Mouse (Mus musculus) urinary bladder, postnatal 36 days (tissue): ENCODE data around the gene 4931414P19Rik.
A peak's percentile ranks its signal among the peaks of the same experiment; 100 is the strongest.
"Not testable (repeated sequence)": the region's sequence is repeated elsewhere in the genome, so short reads cannot be mapped to it uniquely, and the experiment has no call there.

Source experiments
- DNase-seq, 2 experiments: peaks; one replicate each; pipeline ENCODE4 v3.0.0; 2022; ENCODE audit warnings: low spot score in 2 of 2, mixed read lengths in 1 of 2

4931414P19Rik gene

DNA sequence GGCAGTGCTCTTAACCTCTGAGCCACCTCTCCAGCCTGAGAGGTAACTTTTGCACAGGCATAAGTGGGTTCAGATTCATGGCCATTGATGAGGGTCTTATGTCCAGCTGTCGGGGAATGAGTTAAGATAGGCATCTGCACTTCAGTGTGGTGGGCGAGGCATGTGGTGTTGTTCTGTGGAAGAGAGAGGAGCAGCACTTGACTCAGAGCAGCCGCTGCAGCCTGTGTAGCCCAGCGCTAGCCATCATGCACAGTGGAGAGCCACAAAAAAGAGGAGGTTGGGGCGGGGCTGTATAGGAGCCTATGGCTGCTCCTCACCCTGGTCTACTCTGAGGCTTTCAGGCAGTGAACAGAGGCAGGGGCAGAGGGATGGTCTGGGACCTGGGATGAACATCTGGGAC, 22.3 kb upstream of the 4931414P19Rik start:
- DNase-seq = no peak

DNA sequence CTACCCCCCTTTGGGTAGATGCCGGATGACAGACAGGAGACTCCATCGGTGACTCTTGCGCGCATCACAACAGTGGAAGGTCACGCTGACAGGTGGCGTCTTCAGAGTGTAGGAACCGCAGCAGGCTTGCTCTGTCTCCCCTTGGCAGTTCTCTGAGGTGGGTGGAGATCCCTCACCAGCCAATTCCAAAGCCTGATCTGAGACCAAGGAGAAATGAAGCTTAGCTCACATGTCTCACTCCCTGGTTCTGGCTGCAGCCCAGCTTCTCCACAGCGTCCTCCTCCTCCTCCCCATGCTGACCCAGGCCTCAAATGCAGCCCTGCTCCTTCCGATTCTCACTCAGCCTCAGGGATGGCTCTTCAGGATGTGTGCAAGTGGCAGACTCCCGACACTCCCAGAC, 19.2 kb upstream of the 4931414P19Rik start:
- DNase-seq = no peak

DNA sequence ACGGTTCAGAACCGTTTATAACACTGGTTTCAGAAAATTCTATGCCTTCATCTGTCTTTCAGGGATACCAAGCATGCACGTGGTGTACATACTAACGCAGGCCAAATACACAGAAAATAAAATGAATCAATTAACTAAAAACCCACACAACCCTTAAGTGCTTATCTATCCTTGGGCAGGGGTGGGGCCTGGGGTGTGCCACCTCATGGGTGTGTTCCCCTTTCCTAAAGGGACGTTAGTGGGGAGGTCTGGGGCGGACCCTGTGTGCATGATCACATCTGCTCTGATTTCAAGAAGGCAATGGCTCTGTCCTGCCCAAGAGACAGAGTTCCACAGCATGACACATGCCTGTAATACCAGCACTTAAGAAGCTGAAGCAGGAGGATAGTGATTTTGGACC, 17.5 kb upstream of the 4931414P19Rik start:
- no peak for DNase-seq

DNA sequence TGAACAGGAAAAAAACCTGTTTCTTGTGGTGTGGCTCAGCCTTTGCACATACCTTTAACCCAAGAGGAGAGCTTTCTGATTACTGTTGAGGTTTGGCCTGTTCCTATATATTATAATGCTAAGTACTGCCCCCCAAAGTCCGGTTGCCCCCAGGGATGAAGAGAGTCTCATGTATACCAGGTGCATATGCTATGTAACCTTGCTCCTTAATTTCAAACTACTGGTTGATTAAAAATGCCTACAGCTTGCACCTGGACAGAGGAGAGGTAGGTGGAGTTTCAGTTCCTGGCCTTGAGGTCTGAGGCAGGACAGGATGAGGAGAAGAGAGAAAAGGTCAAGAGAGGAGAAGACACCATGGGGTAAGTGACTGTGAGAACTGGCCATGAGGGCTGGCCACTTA, 15.3 kb upstream of the 4931414P19Rik start, which contains the start of gene Psmb11:
TSS of gene Psmb11 (plus strand) at position 301 of the 400 bp plus-strand sequence.
- DNase-seq = no peak

DNA sequence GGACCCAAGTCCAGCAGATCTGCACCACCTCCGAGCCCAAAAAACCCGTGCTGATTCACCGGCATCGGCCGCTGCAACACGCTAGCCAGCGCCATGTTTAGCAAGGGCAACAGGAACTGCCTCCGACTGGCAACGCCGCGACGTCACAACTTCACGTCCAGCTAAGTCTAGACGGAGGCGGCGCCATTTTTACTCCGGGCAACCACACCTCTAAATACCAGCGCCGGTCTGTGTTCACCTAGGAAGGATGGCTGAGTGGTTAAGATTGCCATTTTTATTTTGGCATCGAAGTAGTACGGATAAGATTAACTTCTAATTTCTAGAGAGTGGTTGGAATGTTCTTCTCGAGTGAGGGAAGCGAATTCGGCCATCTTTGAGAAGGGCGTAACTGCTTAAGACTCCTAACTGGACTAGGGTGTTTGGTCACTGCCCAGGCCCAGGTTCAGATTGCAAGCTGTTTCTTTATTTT, 12.1 kb upstream of the 4931414P19Rik start, which contains the start of gene Psmb5:
TSS of gene Psmb5 (minus strand) at position 126 of the 469 bp plus-strand sequence.
- peak; percentile 85 to 86 for DNase-seq

DNA sequence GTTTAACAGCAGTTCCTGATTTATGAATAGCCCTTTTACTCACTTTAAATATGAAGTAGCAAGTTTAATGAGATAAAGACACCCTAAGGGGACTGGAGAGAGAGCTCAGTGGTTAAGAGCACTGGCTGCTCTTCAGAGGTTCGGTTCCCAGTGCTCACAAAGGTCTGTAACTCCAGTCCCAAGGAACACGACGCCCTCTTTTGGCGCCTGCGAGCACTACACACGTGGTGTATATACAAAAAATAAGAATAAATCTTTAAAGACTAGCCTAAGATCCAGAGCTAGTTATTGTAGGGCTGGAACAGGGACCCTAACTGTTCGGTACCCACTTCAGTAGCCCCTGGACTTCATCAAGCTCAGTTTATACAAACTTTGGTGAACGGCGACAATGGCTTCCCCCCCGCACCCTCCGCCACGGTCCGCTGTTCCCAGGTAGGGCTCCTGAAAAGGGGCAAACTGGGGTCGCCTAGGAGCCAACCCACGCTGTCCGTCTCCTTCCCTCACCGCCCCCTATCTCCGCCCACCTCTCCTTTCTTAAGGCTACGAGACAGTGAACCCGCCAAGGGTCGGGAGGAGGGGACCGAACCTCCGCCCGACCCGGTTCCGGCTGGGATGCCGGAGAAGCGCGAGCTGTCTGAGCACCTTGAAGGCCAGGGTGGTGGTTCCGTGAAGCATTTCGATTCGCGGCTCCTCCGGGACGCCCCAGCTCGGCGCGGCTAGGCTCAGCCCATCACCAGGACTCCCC, 11.5 kb upstream of the 4931414P19Rik start:
- DNase-seq = no peak

DNA sequence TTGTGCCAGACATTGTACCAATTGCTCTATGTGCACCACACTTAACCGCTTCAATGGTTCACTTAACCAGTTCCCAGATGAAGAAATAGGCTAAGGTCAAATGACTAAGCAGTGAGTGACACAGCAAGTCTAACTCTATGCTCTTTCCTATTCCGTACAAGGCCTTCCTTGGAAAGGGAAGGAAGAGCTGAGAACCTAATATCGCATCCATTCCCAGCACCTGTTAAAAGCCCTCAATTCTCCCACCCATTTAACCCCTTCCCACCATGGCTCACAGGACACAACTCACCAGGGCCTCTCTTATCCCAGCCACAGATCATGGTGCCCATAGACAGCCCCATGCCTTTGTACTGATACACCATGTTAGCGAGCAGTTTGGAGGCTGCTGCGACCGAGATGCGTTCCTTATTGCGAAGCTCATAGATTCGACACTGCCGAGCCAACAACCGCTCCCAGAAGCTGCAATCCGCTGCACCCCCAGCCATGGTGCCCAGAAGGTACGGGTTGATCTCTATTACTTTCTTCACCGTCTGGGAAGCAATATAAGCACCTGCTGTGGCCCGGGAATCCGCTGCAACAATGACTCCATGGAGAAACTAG, 10.5 kb upstream of the 4931414P19Rik start:
- DNase-seq = no peak

DNA sequence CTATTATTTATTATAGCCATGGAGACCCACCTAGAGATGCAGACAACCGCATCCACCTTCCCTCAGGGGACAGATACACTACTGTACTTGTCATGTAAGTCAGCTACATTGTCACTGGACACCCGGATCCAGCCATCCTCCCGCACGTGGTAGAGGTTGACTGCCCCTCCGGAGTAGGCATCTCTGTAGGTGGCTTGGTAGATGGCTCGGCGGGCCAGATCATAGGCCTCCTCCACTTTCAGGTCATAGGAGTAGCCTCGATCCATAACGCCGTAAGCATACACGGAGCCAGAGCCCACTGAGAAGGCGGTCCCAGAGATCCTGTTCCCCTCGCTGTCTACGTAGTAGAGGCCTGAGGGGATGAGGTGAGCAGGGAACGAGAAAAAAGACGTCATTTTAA, 8.3 kb upstream of the 4931414P19Rik start:
- DNase-seq = not testable (repeated sequence)

DNA sequence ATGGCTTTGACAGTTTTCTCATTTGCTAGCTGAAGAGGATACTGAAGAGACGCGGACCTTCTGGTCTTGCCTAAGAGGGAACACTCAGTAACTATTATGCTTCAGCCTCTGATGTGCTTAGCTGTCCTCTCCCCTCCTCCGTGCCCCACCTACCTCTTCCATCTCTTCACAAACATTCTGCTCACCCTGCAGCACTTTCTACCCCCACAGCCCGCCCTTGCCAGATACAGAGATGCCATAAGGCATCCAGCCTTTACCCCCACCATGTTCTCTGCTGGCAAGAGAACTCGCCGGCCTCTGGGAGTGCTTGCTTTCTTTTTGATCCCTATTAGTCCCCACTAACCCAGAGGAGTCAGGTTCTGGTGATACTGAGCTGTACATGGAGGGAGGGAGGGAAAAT, 4.9 kb upstream of the 4931414P19Rik start:
- DNase-seq = no peak

DNA sequence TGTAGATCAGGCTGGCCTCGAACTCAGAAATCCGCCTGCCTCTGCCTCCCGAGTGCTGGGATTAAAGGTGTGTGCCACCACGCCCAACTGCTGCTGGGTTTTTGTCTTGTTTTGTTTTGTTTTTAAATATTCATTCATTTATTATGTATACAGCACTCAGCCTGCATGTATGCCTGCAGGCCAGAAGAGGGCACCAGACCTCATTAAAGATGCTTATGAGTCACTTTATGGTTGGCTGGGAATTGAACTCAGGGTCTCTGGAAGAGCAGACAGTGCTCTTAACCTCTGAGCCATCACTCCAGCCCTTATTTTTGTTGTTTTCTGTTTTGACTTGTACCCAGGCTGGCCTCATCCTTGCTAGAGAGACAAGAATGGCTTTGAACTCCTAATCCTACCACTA, 4.2 kb upstream of the 4931414P19Rik start:
- no peak for DNase-seq

DNA sequence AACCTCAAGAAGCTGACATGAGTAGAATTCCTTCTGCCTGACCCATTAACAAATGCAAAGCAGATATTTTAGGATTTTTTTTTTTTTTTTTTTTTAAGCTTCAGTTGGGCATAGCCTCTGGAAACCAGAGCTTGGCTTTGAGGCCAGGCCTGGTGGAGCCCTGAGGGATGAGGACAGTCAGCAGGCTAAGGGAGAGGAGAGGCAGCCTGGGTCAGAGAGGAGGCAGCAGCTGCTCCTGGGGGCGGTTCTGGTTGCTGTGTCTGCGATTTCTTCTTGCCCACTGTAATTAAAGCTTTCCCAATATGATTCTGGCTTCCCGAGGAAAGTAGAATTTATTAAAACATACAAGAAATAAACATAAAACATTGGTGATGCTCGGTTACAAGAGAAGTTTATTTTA, 3.5 kb upstream of the 4931414P19Rik start:
- DNase-seq = no peak

DNA sequence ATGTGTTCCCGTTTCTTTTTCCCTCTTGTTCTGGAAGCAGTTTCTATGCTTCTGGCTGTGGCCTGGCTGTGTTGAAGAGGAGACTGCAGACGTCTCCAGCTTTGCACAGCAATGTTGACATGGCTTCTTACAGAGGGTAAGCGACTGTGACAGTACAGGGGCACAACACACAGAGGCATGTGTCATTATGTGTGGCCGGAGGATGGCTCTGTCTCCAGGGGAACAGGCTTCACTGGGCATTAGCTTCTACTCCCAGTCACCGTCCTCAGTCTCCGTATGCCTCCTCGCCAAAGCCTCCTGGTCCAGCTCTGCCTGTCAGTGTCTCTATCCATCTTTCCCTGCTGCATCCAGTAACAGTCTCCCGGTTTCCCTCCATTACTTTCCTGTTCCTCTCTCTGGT, 1.4 kb upstream of the 4931414P19Rik start:
- DNase-seq = no peak

DNA sequence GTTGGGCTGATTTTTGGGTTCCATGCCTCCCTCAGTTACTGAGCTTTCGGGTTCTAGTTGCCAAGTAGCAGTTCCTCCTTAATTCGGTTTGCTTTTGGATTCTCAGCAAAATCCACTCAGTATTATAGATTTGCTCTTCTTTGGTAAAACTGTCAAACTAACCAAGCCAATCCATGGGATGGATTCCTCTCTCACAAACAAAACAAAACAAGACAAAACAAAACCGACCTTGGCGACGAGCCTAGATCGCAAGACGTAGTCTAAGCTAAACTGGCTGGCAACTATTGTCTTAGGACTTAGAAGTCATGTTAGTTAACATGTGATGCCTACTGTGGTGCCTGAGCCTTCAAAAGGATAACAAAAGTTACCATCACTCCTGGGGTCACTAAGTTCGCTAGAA, 2.1 kb downstream of the 4931414P19Rik start:
- DNase-seq = no peak

DNA sequence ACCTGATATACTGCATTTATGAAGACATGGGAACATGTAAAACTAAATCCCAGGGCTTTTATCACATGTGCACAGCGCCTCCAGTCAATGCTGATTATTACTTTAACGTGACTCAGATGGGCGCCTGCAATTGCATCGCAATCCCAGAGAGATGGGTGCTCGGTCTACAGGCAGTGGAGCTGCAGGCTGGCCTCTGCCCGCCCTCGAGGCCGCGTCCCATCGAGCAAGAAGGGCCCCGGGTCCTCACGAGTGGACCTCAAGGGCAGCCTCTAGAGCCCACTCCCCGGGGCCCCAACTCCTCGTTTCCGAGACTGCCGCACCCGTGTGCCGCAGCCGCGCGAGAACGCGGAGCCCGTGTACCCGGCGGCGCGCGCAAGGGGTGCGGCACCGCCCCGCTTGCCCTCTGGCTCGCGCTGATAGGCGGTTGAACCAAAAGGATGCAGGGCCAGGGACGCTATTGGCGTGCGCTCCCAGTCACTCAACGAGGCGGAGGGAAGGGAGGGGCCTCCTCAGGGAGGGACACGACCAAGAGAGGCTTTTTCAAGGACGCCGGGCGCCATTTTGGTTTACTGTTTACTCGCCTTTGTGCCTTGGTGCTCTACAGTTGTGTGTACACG, 2.6 kb downstream of the 4931414P19Rik start:
- DNase-seq = peak; percentile 92 to 96

DNA sequence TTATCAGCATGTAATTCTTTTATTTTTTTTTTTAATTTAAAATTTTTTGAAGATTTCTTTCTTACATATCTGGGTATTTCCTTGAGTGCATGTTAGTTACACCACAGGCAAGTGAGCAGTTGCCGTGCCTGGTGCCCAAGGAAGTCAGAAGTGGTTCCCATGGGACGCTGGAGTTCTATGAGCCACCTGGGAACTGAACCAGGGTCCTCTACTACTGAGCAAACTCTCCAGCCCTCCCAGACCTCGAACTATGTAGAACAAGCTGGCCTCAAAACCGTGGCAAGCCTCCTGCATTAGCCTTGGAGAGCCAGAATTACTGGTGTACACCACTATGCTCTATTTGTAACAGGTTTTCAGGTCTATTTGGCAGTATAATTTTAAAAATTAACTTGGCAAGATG, 3.2 kb downstream of the 4931414P19Rik start:
- DNase-seq = no peak

DNA sequence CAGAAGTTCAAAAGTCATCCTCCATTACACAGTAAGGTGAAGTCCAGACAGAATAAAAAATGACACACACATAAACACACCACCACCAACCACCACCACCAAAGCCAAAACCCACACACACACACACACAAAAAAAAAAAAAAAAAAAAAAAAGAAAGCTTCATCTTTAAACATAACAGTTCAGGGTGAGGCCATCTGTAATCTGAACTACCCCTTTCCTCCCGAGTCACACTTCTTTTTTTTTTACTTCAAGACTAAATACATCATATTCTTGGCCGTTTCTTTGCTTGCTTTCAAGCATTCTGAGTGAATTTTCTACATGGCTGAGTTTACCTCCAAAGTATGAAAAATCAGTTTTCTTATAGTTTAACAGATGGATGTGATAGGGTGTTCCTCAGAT, 4.2 kb downstream of the 4931414P19Rik start:
- no peak for DNase-seq

DNA sequence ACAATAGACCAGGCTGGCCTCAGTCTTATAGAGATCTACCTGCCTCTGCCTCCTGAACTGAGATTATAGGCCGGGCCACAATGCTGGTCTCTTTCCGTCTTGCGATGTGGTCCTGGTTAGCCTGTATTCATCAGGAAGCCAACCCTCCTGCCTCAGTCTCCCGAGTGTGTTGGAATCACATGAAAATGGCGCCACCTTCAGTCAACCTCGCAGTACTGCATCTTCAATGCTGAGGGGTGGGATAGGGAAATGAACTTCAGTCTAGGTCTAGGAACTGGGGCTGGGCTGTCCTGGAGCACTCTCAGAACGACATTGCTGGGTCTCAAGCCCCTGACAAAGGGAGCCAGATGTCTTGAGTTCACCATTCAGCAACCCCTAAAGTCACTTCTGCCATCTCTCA, 8.7 kb downstream of the 4931414P19Rik start:
- DNase-seq = no peak

DNA sequence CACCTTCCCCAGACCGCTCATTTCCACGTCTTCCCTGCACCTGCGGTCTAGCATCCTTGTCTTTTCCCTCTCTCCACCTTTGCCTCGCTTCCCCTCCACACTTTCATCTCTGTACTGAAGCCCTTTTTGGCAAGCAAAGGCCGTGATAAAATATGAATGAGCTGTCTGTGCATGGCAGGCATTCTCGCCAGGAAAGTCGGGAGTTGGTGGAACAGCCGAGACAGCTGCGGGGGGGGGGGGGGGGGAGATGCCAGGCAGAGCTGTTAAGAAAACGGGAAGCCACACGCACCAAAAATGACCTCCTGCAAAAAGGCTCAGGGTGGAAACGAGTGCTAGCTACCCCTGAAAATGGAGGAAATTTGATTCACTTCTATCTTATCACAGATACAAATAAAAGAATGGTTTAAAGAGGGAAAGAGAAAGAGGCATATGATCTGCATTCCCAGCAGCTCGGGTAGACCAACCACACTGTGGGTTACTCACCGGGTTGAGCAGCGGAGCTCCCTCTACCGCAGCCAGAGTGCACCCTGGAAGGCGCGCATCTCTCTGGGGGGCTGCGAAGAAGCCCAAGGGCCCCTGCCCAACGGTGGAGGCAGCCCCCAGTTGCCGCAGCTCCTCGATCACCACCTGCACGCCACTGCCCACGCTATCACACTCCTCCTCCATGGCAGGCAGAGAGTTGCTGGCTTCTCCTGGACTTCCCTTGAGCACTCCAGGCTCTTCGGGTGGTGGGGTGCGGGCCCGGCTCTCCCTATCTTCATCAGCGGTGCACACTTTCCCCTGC, 11.0 kb downstream of the 4931414P19Rik start:
- DNase-seq = no peak

DNA sequence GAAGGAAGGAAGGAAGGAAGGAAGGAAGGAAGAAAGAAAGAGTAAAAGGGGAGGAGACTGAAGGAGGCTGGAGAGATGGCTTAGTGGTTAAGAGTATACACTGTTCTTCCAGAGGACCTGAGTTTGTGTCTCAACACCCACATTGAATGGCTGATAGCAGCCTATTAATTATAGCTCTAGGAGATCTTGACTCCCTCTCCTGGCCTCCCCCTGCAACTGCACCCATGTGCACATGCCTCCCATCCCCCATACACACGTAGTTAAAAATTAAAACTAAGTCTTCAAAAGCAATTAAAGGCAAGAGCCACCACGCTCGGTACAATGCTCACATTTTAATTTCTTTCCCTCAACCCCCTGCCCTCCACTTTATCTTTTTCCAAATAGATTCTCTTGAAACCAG, 11.7 kb downstream of the 4931414P19Rik start:
- no peak for DNase-seq

DNA sequence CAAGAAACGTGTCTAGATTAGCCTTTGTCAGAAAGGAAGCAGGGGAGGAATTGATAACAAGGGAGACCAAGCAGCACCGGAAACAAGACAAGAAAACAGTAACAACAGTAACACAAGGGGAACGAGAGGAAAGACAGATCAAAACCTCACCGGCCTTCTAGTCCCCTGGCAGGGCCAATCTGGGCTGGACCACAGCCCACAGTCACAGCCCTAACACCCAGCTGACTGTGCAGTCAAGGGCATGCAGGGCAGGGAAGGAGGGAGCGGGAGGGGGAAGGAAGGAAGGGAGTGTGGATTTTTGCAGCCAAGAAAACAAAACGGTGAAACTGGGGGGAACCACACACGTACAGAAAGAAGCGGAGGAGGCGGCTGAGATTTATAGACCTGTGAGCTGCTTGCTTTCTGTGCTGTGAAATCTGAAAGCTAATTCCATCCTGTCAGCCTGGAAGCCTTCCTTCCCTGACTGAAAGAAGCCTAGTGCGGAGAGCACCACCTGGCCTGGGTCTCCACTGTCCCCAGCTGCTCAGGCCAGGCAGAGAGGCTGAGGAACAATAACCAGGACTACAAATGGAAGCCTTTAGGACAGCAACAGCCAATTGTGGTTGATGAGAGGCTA, 13.4 kb downstream of the 4931414P19Rik start:
- no peak for DNase-seq

DNA sequence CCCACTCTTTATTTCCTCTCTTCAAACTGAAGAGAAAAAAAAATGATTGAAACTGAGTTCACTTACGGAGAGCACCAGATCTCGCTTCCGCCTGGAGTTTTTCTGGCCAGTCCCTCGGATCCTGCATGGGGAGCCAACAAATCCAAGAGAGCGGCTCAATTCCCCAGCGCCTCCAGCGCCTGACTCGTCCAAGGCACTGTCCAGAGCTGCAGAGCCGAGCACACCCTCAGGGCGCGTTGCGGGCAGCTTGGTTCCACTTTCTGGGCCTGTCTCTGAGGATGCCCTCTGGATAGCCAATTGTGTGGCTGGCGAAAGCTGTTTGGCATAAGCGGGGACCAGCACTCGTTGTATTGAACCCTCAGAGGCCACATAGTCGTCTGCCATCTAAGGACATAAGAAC, 14.7 kb downstream of the 4931414P19Rik start:
- DNase-seq = no peak
